Mouse (Mus musculus) mesoderm, embryonic 11.5 days (tissue): Measurements from ENCODE around the gene Nrp1.
A peak's percentile ranks its signal among the peaks of the same experiment; 100 is the strongest.

ENCODE experiments used
- DNase-seq: peaks from one replicate; pipeline ENCODE4 v3.0.0-alpha.2; 2012; ENCODE audit warnings: low read depth, low spot score

The Nrp1 gene

GRCm38 (mm10) chr8:128419984-128420383, 61.6 kb downstream of the Nrp1 start:
- DNase-seq: no peak

GRCm38 (mm10) chr8:128420402-128420801, 62.0 kb downstream of the Nrp1 start:
- DNase-seq: no peak

GRCm38 (mm10) chr8:128423813-128424212, 65.4 kb downstream of the Nrp1 start:
- no peak for DNase-seq

- peak; percentile 74 for DNase-seq
These were observed 66.4 kb downstream of the Nrp1 start for GRCm38 (mm10) chr8:128424626-128425333.

GRCm38 (mm10) chr8:128427071-128427470, 68.7 kb downstream of the Nrp1 start:
- no peak for DNase-seq

GRCm38 (mm10) chr8:128428971-128429370, 70.6 kb downstream of the Nrp1 start:
- no peak for DNase-seq

GRCm38 (mm10) chr8:128431082-128431481, 72.7 kb downstream of the Nrp1 start:
- DNase-seq: no peak

- no peak for DNase-seq
These were observed 77.3 kb downstream of the Nrp1 start for GRCm38 (mm10) chr8:128435749-128436148.

GRCm38 (mm10) chr8:128437156-128437825, 78.9 kb downstream of the Nrp1 start:
- DNase-seq: no peak

GRCm38 (mm10) chr8:128441407-128441806, 83.0 kb downstream of the Nrp1 start:
- DNase-seq: no peak

GRCm38 (mm10) chr8:128445596-128445995, 87.2 kb downstream of the Nrp1 start:
- no peak for DNase-seq

GRCm38 (mm10) chr8:128446636-128447035, 88.2 kb downstream of the Nrp1 start:
- no peak for DNase-seq

- no peak for DNase-seq
These were observed 88.9 kb downstream of the Nrp1 start for GRCm38 (mm10) chr8:128447320-128447719.

- peak; percentile 49 for DNase-seq
These were observed 92.1 kb downstream of the Nrp1 start for GRCm38 (mm10) chr8:128450390-128451032.

- no peak for DNase-seq
These were observed 92.7 kb downstream of the Nrp1 start for GRCm38 (mm10) chr8:128451121-128451520.

- DNase-seq: no peak
These were observed 95.1 kb downstream of the Nrp1 start for GRCm38 (mm10) chr8:128453471-128453870.

GRCm38 (mm10) chr8:128454026-128454425, 95.6 kb downstream of the Nrp1 start:
- no peak for DNase-seq

- DNase-seq: no peak
These were observed 98.9 kb downstream of the Nrp1 start for GRCm38 (mm10) chr8:128457277-128457676.

- no peak for DNase-seq
These were observed 101.3 kb downstream of the Nrp1 start for GRCm38 (mm10) chr8:128459704-128460103.

- no peak for DNase-seq
These were observed 103.3 kb downstream of the Nrp1 start for GRCm38 (mm10) chr8:128461716-128462115.

- no peak for DNase-seq
These were observed 104.8 kb downstream of the Nrp1 start for GRCm38 (mm10) chr8:128463162-128463561.

GRCm38 (mm10) chr8:128464056-128464623, 105.7 kb downstream of the Nrp1 start:
- no peak for DNase-seq
